Mouse (Mus musculus): ENCODE measurements around the gene Krtap27-1.

The Krtap27-1 gene

GRCm38 (mm10) chr16:88671571-88671970 is at the start of gene Krtap27-1:
Gene Krtap27-1 (minus strand): TSS chr16:88671671.
- in situ Hi-C loops (cut with MboI, MseI), result no loop called here

- in situ Hi-C loops (cut with MboI, MseI), result no loop called here
These were observed 48.6 kb upstream of the Krtap27-1 start for GRCm38 (mm10) chr16:88720031-88720430.

- in situ Hi-C loops (cut with MboI, MseI), result no loop called here
These were observed 45.1 kb upstream of the Krtap27-1 start for GRCm38 (mm10) chr16:88716549-88716948.

- in situ Hi-C loops (cut with MboI, MseI), result no loop called here
These were observed 39.8 kb upstream of the Krtap27-1 start for GRCm38 (mm10) chr16:88711245-88711644.

GRCm38 (mm10) chr16:88710757-88711156 is 39.3 kb upstream of the Krtap27-1 start:
- in situ Hi-C loops (cut with MboI, MseI), result no loop called here

GRCm38 (mm10) chr16:88707496-88708012 is 36.1 kb upstream of the Krtap27-1 start, which contains the start of gene 2310061N02Rik:
Gene 2310061N02Rik (minus strand): TSS chr16:88707962.
- in situ Hi-C loops (cut with MboI, MseI), result no loop called here

- in situ Hi-C loops (cut with MboI, MseI), result no loop called here
These were observed 29.8 kb upstream of the Krtap27-1 start for GRCm38 (mm10) chr16:88701072-88701864.

- in situ Hi-C loops (cut with MboI, MseI), result no loop called here
These were observed 24.8 kb upstream of the Krtap27-1 start for GRCm38 (mm10) chr16:88696256-88696655.

- in situ Hi-C loops (cut with MboI, MseI), result no loop called here
These were observed 9.8 kb upstream of the Krtap27-1 start for GRCm38 (mm10) chr16:88681282-88681681.

- in situ Hi-C loops (cut with MboI, MseI), result no loop called here
These were observed 7.6 kb upstream of the Krtap27-1 start for GRCm38 (mm10) chr16:88679099-88679498.

- in situ Hi-C loops (cut with MboI, MseI), result no loop called here
These were observed 14.0 kb downstream of the Krtap27-1 start for GRCm38 (mm10) chr16:88657426-88657825.

GRCm38 (mm10) chr16:88651952-88652351 is 19.5 kb downstream of the Krtap27-1 start:
- in situ Hi-C loops (cut with MboI, MseI), result no loop called here

- in situ Hi-C loops (cut with MboI, MseI), result no loop called here
These were observed 20.4 kb downstream of the Krtap27-1 start for GRCm38 (mm10) chr16:88651082-88651481.

- in situ Hi-C loops (cut with MboI, MseI), result loop anchor here (10.0 kb wide), 1 partner anchor 1687 kb away; no protein-coding TSS in a partner anchor
These were observed 24.1 kb downstream of the Krtap27-1 start, which contains the start of gene Krtap26-1 for GRCm38 (mm10) chr16:88647358-88647846. Gene Krtap26-1 (minus strand): TSS chr16:88647796.

- in situ Hi-C loops (cut with MboI, MseI), result loop anchor here (10.0 kb wide), 1 partner anchor 1688 kb away; no protein-coding TSS in a partner anchor
These were observed 24.9 kb downstream of the Krtap27-1 start for GRCm38 (mm10) chr16:88646366-88647111.

- in situ Hi-C loops (cut with MboI, MseI), result loop anchor here (10.0 kb wide), 1 partner anchor 1695 kb away; no protein-coding TSS in a partner anchor
These were observed 31.4 kb downstream of the Krtap27-1 start for GRCm38 (mm10) chr16:88640053-88640452.

- in situ Hi-C loops (cut with MboI, MseI), result no loop called here
These were observed 36.3 kb downstream of the Krtap27-1 start for GRCm38 (mm10) chr16:88635142-88635541.

- in situ Hi-C loops (cut with MboI, MseI), result no loop called here
These were observed 40.0 kb downstream of the Krtap27-1 start for GRCm38 (mm10) chr16:88631474-88631873.

- in situ Hi-C loops (cut with MboI, MseI), result no loop called here
These were observed 43.9 kb downstream of the Krtap27-1 start, which contains the start of gene 2310079G19Rik for GRCm38 (mm10) chr16:88627566-88627965. Gene 2310079G19Rik (minus strand): TSS chr16:88627666.
